Mouse (Mus musculus) hindbrain, embryonic 15.5 days (tissue): ENCODE results near the gene Itgad. TPM values are rescaled to one million over a fixed set of nuclear protein-coding genes. Genes with fewer than 3 reads are reported as not detected.
A peak's percentile ranks its signal among the peaks of the same experiment; 100 is the strongest.

Experiments used
- ATAC-seq: fragments of 200-750 bp; cut with Nextera tagmentation; 2 replicates; pipeline ENCODE4 v1.8.0; 2017; ENCODE audit warnings: low read depth, moderate number of reproducible peaks, moderate TSS enrichment; ENCODE audit not compliant: low FRiP score
- H3K27ac ChIP-seq: fragments of 300-500 bp; sonication (generic); replicated peaks from 2 replicates; pipeline ENCODE4 v1.5.1; 2015; ENCODE audit warnings: mild to moderate bottlenecking, inconsistent platforms
- H3K27me3 ChIP-seq: fragments of 300-500 bp; sonication (generic); 2 replicates; pipeline ENCODE4 v1.6.1; 2015; ENCODE audit warnings: control low read depth, inconsistent platforms
- H3K36me3 ChIP-seq: fragments of 300-500 bp; sonication (generic); 2 replicates; pipeline ENCODE4 v1.6.1; 2015; ENCODE audit warnings: control low read depth, inconsistent platforms
- H3K4me1 ChIP-seq: fragments of 300-500 bp; sonication (generic); replicated peaks from 2 replicates; pipeline ENCODE4 v1.6.1; 2015; ENCODE audit warnings: control low read depth, inconsistent platforms
- H3K4me2 ChIP-seq: fragments of 300-500 bp; sonication (generic); 2 replicates; pipeline ENCODE4 v1.6.1; 2015; ENCODE audit warnings: moderate library complexity, mild to moderate bottlenecking, inconsistent platforms
- H3K4me3 ChIP-seq: fragments of 300-500 bp; sonication (generic); 2 replicates; pipeline ENCODE4 v1.5.1; 2015; ENCODE audit warnings: mild to moderate bottlenecking, inconsistent platforms
- H3K9ac ChIP-seq: fragments of 300-500 bp; sonication (generic); 2 replicates; pipeline ENCODE4 v1.6.1; 2015; ENCODE audit warnings: inconsistent platforms
- H3K9me3 ChIP-seq: fragments of 300-500 bp; sonication (generic); 2 replicates; pipeline ENCODE4 v1.6.1; 2016; ENCODE audit warnings: control low read depth, inconsistent platforms
- WGBS: fragments of 180-500 bp; shearing (Covaris S2); methylation state at CpG from one replicate; pipeline ENCODE4 v1.1.7; 2015; 5-methylcytosine and 5-hydroxymethylcytosine counted together
- polyA plus RNA-seq: library from polyadenylated mRNA; unstranded; fragments of >200 nt; fragmentation: Nextera tagmentation; extraction: Ambion mirVana; gene quantifications from 2 replicates; pipeline ENCODE4 v1.2.1, GENCODE M21; 2015

Gene Itgad
- polyA plus RNA-seq, 1 experiment from 2014 or later, result not detected

DNA sequence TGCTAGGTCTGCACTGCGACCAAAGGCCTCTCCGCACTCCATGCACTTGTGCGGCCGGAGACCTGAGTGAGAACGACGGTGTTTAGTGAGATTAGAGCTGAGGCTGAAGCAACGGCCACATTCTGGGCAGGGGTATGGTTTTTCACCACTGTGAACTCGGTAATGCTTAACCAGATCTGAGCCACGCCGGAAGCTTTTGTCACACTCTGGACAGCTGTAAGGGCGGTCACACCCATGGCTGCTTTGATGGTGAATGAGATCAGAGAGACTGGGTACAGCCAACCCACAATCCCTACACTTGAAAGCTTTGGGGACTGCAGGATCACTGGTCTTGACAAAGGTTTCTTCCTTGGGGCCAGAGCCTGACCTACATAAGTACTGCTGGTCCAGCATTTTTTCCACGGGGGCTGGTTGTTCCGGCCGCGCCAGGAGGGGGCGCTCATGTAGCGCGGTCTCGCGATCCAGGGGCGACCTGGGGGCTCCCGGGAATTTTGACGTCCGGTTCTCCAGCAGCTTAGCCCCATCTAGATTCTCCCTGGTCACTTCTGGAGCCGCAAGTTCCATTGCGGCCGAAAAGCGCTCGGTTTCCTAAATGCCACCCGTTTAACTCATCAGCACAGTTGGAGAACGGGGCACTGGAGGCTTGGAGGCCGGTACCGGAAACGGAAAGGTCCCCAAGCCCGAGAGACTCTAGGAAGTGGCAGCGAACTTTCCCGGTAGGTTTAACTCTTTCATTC lies 82.8 kb downstream of the Itgad start, which contains the start of gene Armc5:
TSS of gene Armc5 (plus strand) at position 487 of the 737 bp plus-strand sequence.
- no peak for ATAC-seq

GRCm38 (mm10) chr7:128237593-128237926 lies 83.4 kb downstream of the Itgad start:
- H3K9ac ChIP-seq, result peak overlapping the region; percentile 46
- peaks cover 23% of the 10 kb centered on the region for H3K4me1 ChIP-seq
- no peak for ATAC-seq
- under 1% methylated on average over 25 of the region's 25 CpGs for WGBS
- no peaks in the 10 kb centered on the region for H3K27me3 ChIP-seq
- peak overlapping the region; percentile 83 for H3K4me2 ChIP-seq
- H3K9me3 ChIP-seq, result no peaks in the 10 kb centered on the region
- H3K36me3 ChIP-seq, result peaks cover 11% of the 10 kb centered on the region; the same call in 1 of the 2 replicates
- H3K27ac ChIP-seq, result peak overlapping the region; percentile 99
- peak overlapping the region; percentile 72 for H3K4me3 ChIP-seq

More for the DNA sequence above, 82.8 kb downstream of the Itgad start, which contains the start of gene Armc5:
- Histone ChIP-seq H3K9ac (peak within 1 kb of the TSS; percentile 67), H3K27ac (peak within 1 kb of the TSS; percentile 99), H3K9me3 (no peaks in the 10 kb centered on the region), H3K36me3 (peaks cover 8% of the 10 kb centered on the region; the same call in 1 of the 2 replicates), H3K27me3 (no peaks in the 10 kb centered on the region), H3K4me3 (peak within 1 kb of the TSS; percentile 72), H3K4me1 (peaks cover 23% of the 10 kb centered on the region), H3K4me2 (peak within 1 kb of the TSS; percentile 83)
- WGBS, result 26% methylated on average over 37 of the region's 37 CpGs

DNA sequence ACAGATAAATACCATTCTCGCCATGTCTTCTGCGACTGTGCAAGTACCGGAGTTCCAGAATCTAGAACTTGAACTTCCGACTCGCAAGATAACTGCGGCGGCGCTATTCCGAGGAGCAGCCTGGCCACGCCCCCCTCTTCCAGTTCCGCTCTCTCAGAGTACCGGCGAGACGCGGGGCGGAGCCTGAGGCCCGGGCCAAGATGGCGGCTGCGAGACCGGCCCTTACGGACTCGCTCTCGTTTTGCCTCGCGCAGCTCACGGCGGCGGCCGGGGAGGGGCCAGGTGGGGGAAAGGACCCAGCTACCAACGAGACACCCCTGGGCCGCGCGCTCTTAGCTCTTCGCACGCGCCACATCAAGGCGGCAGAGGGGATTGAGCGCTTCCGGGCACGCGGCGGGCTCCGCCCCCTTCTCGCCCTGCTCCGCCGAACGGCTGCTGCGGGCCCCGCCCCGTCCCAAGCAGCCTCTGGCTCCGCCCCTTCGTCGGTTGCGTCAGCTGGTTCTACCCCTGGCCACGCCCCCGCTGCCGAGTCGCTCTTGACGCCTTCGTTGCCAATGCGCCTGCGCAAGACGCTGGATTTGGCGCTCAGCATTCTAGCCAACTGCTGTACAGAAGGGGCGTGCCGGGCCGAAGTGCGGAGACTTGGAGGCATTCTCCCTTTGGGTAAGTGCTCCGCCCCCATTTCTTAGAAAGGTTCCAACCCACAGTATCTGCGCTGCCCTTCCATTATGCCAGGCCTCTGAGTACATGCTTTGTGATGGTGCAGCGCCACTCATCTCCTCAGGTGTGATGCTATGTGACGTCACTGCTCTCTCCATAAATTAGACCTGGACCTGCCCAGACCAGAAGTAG lies 84.0 kb downstream of the Itgad start, which contains the start of gene 9130023H24Rik:
TSS of gene 9130023H24Rik (minus strand) at position 105 of the 852 bp plus-strand sequence.
- Histone ChIP-seq H3K9ac (peak within 1 kb of the TSS; percentile 67), H3K27ac (peak within 1 kb of the TSS; percentile 99), H3K9me3 (no peaks in the 10 kb centered on the region), H3K4me1 (peaks cover 23% of the 10 kb centered on the region), H3K27me3 (no peaks in the 10 kb centered on the region), H3K4me2 (peak within 1 kb of the TSS; percentile 83), H3K36me3 (peaks cover 12% of the 10 kb centered on the region; the same call in 1 of the 2 replicates), H3K4me3 (peak within 1 kb of the TSS; percentile 72)
- ATAC-seq, result peak; percentile 92
- WGBS, result under 1% methylated on average over 71 of the region's 72 CpGs

GRCm38 (mm10) chr7:128238991-128239390 lies 84.8 kb downstream of the Itgad start:
- H3K4me2 ChIP-seq, result peak overlapping the region; percentile 83
- no peak overlapping the region for H3K27ac ChIP-seq
- H3K9me3 ChIP-seq, result no peaks in the 10 kb centered on the region
- peak overlapping the region; percentile 72 for H3K4me3 ChIP-seq
- peaks cover 23% of the 10 kb centered on the region for H3K4me1 ChIP-seq
- no peak for ATAC-seq
- H3K9ac ChIP-seq, result no peak overlapping the region
- WGBS, result 20% methylated on average over 4 of the region's 4 CpGs
- H3K36me3 ChIP-seq, result peaks cover 12% of the 10 kb centered on the region; the same call in 1 of the 2 replicates
- H3K27me3 ChIP-seq, result no peaks in the 10 kb centered on the region

DNA sequence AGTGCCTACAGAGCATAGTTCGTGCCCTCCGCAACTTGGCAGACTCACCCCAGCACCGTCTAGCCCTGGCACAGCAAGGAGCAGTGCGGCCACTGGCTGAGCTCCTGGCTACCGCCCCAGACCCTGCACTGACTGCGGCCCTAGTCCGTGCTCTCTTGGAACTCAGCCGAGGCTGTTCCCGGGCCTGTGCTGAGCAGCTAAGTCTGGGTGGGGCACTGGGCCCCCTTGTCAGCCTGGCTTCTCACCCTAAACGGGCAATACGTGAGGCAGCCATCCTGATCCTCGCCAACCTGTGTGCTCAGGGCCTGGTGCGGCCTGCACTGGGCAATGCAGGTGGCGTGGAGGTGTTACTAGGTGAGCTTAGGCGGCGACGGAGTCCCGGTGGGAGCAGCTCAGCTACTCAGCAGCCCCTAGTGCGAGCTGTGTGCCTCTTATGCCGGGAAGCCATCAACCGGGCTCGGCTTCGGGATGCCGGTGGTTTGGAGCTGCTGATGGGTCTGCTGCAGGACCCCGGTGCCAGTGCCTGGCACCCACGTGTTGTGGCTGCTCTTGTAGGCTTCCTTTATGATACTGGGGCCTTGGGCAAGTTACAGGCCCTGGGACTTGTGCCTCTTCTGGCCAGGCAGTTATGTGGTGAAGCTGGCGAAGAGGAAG lies 86.1 kb downstream of the Itgad start:
- no peak for ATAC-seq
- peaks cover 23% of the 10 kb centered on the region for H3K4me1 ChIP-seq
- no peaks in the 10 kb centered on the region for H3K27me3 ChIP-seq
- no peak overlapping the region for H3K27ac ChIP-seq
- no peaks in the 10 kb centered on the region for H3K9me3 ChIP-seq
- no peak overlapping the region for H3K9ac ChIP-seq
- no peak overlapping the region for H3K4me3 ChIP-seq
- peaks cover 20% of the 10 kb centered on the region for H3K36me3 ChIP-seq
- WGBS, result 94% methylated on average over 27 of the region's 27 CpGs
- no peak overlapping the region for H3K4me2 ChIP-seq

DNA sequence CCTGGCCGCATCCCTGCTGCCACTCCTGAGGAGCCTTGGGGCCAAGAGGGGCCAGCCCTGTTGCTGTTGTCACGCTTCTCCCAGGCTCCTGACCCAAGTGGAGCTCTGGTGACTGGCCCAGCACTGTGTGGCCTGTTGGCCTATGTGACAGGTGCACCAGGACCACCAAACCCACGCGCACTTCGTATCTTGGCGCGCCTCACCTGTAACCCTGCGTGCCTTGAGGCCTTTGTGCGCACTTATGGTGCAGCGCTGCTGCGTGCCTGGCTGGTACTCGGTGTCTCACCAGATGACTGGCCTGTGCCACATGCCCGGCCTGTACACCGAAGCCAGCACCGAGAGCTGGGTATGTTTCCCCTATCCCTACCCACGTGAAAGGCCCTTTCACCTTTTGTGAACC lies 88.2 kb downstream of the Itgad start:
- no peak overlapping the region for H3K27ac ChIP-seq
- no peak overlapping the region for H3K9ac ChIP-seq
- 95% methylated on average over 16 of the region's 16 CpGs for WGBS
- peaks cover 20% of the 10 kb centered on the region for H3K36me3 ChIP-seq
- H3K4me3 ChIP-seq, result no peak overlapping the region
- H3K9me3 ChIP-seq, result no peaks in the 10 kb centered on the region
- no peak for ATAC-seq
- H3K27me3 ChIP-seq, result no peaks in the 10 kb centered on the region
- H3K4me1 ChIP-seq, result peaks cover 33% of the 10 kb centered on the region
- H3K4me2 ChIP-seq, result no peak overlapping the region

- no peak for ATAC-seq
- peaks cover 20% of the 10 kb centered on the region for H3K36me3 ChIP-seq
- H3K9me3 ChIP-seq, result no peaks in the 10 kb centered on the region
- no peak overlapping the region for H3K9ac ChIP-seq
- 44% methylated on average over 10 of the region's 10 CpGs for WGBS
- no peak overlapping the region for H3K4me3 ChIP-seq
- H3K27ac ChIP-seq, result no peak overlapping the region
- peaks cover 37% of the 10 kb centered on the region for H3K4me1 ChIP-seq
- H3K27me3 ChIP-seq, result no peaks in the 10 kb centered on the region
- no peak overlapping the region for H3K4me2 ChIP-seq
These were observed 89.7 kb downstream of the Itgad start for GRCm38 (mm10) chr7:128243921-128244320.

DNA sequence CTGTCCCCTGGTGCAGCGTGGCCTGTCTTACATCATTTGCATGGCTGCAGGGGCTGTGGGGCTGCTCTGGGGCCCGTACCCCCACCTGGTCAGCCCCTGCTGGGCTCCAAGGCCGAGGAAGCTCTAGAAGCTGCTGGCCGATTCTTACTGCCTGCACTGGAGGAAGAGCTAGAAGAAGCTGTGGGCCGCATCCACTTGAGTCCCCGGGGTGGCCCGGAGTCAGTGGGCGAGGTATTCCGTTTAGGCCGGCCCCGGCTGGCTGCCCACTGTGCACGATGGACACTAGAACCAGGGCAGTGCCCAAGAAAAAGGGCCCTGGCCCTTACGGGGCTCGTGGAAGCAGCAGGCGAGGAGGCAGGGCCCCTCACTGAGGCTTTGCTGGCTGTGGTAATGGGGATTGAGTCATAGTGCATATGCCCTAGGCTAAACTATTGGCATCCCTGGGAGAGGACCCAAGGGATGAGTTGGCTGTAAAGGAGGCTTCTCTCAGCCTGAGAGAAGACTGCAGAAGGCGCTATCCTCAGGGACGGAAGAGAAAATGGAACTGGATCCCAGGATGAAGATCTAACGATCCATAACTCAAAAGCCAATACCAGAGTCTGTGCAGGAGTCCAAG lies 90.3 kb downstream of the Itgad start:
- ATAC-seq, result no peak
- H3K4me1 ChIP-seq, result peaks cover 31% of the 10 kb centered on the region
- H3K9ac ChIP-seq, result no peak overlapping the region
- no peak overlapping the region for H3K27ac ChIP-seq
- H3K36me3 ChIP-seq, result peaks cover 20% of the 10 kb centered on the region
- H3K4me2 ChIP-seq, result no peak overlapping the region
- no peaks in the 10 kb centered on the region for H3K27me3 ChIP-seq
- no peak overlapping the region for H3K4me3 ChIP-seq
- WGBS, result 78% methylated on average over 18 of the region's 18 CpGs
- H3K9me3 ChIP-seq, result no peaks in the 10 kb centered on the region

- no peak overlapping the region for H3K4me3 ChIP-seq
- peaks cover 14% of the 10 kb centered on the region for H3K36me3 ChIP-seq
- no peak for ATAC-seq
- peaks cover 26% of the 10 kb centered on the region for H3K4me1 ChIP-seq
- H3K27me3 ChIP-seq, result no peaks in the 10 kb centered on the region
- H3K9ac ChIP-seq, result no peak overlapping the region
- H3K9me3 ChIP-seq, result no peaks in the 10 kb centered on the region
- 81% methylated on average over 4 of the region's 4 CpGs for WGBS
- no peak overlapping the region for H3K4me2 ChIP-seq
- no peak overlapping the region for H3K27ac ChIP-seq
These were observed 91.4 kb downstream of the Itgad start for GRCm38 (mm10) chr7:128245547-128245946.

GRCm38 (mm10) chr7:128246496-128247391 lies 92.6 kb downstream of the Itgad start, which contains the start of gene Tgfb1i1:
Gene Tgfb1i1 (plus strand): TSS chr7:128246812.
- Histone ChIP-seq H3K27ac (peak within 1 kb of the TSS; percentile 83), H3K27me3 (peaks cover 5% of the 10 kb centered on the region; the same call in 1 of the 2 replicates), H3K4me2 (peak within 1 kb of the TSS; percentile 67), H3K4me3 (peak within 1 kb of the TSS; percentile 45), H3K9me3 (no peaks in the 10 kb centered on the region), H3K36me3 (peaks cover 13% of the 10 kb centered on the region), H3K9ac (peak within 1 kb of the TSS; percentile 54), H3K4me1 (peaks cover 27% of the 10 kb centered on the region)
- WGBS, result 3% methylated on average over 26 of the region's 30 CpGs
- peak; percentile 78 for ATAC-seq
